Mouse (Mus musculus): ENCODE measurements around the gene Gja10. TPM values are rescaled to one million over a fixed set of nuclear protein-coding genes. Genes with fewer than 3 reads are reported as not detected.

Gene Gja10
- polyA plus RNA-seq, 1 experiment = 0.32 TPM

GRCm38 (mm10) chr4:32570939-32571317 lies 31.6 kb downstream of the Gja10 start:
- no peaks in the 10 kb centered on the region for H3K36me3 ChIP-seq (ENCODE audit: control insufficient read depth, insufficient read depth, low read length)
- no peak overlapping the region for H3K4me3 ChIP-seq (ENCODE audit: control insufficient read depth, low read depth, low read length)
- TF ChIP-seq CTCF (IDR thresholded peaks at IDR 0.05; ENCODE audit: control insufficient read depth, insufficient read depth, insufficient replicate concordance, low read depth, low read length) = no peak
- no peak for TF ChIP-seq POLR2A (IDR thresholded peaks at IDR 0.05; ENCODE audit: control insufficient read depth, low read depth, low read length)
- no peaks in the 10 kb centered on the region for H3K4me1 ChIP-seq (ENCODE audit: control insufficient read depth, insufficient read depth, low read length)
- H3K27me3 ChIP-seq (ENCODE audit: control insufficient read depth, insufficient read depth, low read length) = no peaks in the 10 kb centered on the region
- H3K27ac ChIP-seq (ENCODE audit: control insufficient read depth, insufficient read depth, low read depth, low read length) = no peak overlapping the region

GRCm38 (mm10) chr4:32569995-32570938 lies 32.3 kb downstream of the Gja10 start:
- Histone ChIP-seq H3K27me3 (ENCODE audit: control insufficient read depth, insufficient read depth, low read length) (no peaks in the 10 kb centered on the region), H3K4me1 (ENCODE audit: control insufficient read depth, insufficient read depth, low read length) (no peaks in the 10 kb centered on the region), H3K27ac (ENCODE audit: control insufficient read depth, insufficient read depth, low read depth, low read length) (no peak overlapping the region), H3K36me3 (ENCODE audit: control insufficient read depth, insufficient read depth, low read length) (no peaks in the 10 kb centered on the region), H3K4me3 (ENCODE audit: control insufficient read depth, low read depth, low read length) (no peak overlapping the region)
- no peak for TF ChIP-seq POLR2A (IDR thresholded peaks at IDR 0.05; ENCODE audit: control insufficient read depth, low read depth, low read length)
- TF ChIP-seq CTCF (IDR thresholded peaks at IDR 0.05; ENCODE audit: control insufficient read depth, insufficient read depth, insufficient replicate concordance, low read depth, low read length) = no peak

- no peaks in the 10 kb centered on the region for H3K4me1 ChIP-seq (ENCODE audit: control insufficient read depth, insufficient read depth, low read length)
- TF ChIP-seq CTCF (IDR thresholded peaks at IDR 0.05; ENCODE audit: control insufficient read depth, insufficient read depth, insufficient replicate concordance, low read depth, low read length) (no peak), POLR2A (IDR thresholded peaks at IDR 0.05; ENCODE audit: control insufficient read depth, low read depth, low read length) (no peak)
- H3K36me3 ChIP-seq (ENCODE audit: control insufficient read depth, insufficient read depth, low read length) = no peaks in the 10 kb centered on the region
- no peak overlapping the region for H3K4me3 ChIP-seq (ENCODE audit: control insufficient read depth, low read depth, low read length)
- H3K27ac ChIP-seq (ENCODE audit: control insufficient read depth, insufficient read depth, low read depth, low read length) = no peak overlapping the region
- no peaks in the 10 kb centered on the region for H3K27me3 ChIP-seq (ENCODE audit: control insufficient read depth, insufficient read depth, low read length)
These were observed 33.5 kb downstream of the Gja10 start for GRCm38 (mm10) chr4:32569054-32569453.

GRCm38 (mm10) chr4:32564918-32565317 lies 37.6 kb downstream of the Gja10 start:
- H3K4me3 ChIP-seq (ENCODE audit: control insufficient read depth, low read depth, low read length) = no peak overlapping the region
- no peak overlapping the region for H3K27ac ChIP-seq (ENCODE audit: control insufficient read depth, insufficient read depth, low read depth, low read length)
- H3K27me3 ChIP-seq (ENCODE audit: control insufficient read depth, insufficient read depth, low read length) = no peaks in the 10 kb centered on the region
- H3K36me3 ChIP-seq (ENCODE audit: control insufficient read depth, insufficient read depth, low read length) = no peaks in the 10 kb centered on the region
- H3K4me1 ChIP-seq (ENCODE audit: control insufficient read depth, insufficient read depth, low read length) = peaks cover 7% of the 10 kb centered on the region
- TF ChIP-seq CTCF (IDR thresholded peaks at IDR 0.05; ENCODE audit: control insufficient read depth, insufficient read depth, insufficient replicate concordance, low read depth, low read length) = no peak

- TF ChIP-seq POLR2A (IDR thresholded peaks at IDR 0.05; ENCODE audit: control insufficient read depth, low read depth, low read length) (no peak), CTCF (IDR thresholded peaks at IDR 0.05; ENCODE audit: control insufficient read depth, insufficient read depth, insufficient replicate concordance, low read depth, low read length) (no peak)
- Histone ChIP-seq H3K4me1 (ENCODE audit: control insufficient read depth, insufficient read depth, low read length) (peaks cover 7% of the 10 kb centered on the region), H3K27ac (ENCODE audit: control insufficient read depth, insufficient read depth, low read depth, low read length) (no peak overlapping the region), H3K4me3 (ENCODE audit: control insufficient read depth, low read depth, low read length) (no peak overlapping the region), H3K27me3 (ENCODE audit: control insufficient read depth, insufficient read depth, low read length) (no peaks in the 10 kb centered on the region), H3K36me3 (ENCODE audit: control insufficient read depth, insufficient read depth, low read length) (no peaks in the 10 kb centered on the region)
These were observed 38.1 kb downstream of the Gja10 start for GRCm38 (mm10) chr4:32564416-32564815.

- no peaks in the 10 kb centered on the region for H3K27me3 ChIP-seq (ENCODE audit: control insufficient read depth, insufficient read depth, low read length)
- no peaks in the 10 kb centered on the region for H3K36me3 ChIP-seq (ENCODE audit: control insufficient read depth, insufficient read depth, low read length)
- H3K4me1 ChIP-seq (ENCODE audit: control insufficient read depth, insufficient read depth, low read length) = peaks cover 7% of the 10 kb centered on the region
- TF ChIP-seq CTCF (IDR thresholded peaks at IDR 0.05; ENCODE audit: control insufficient read depth, insufficient read depth, insufficient replicate concordance, low read depth, low read length) = no peak
- no peak for TF ChIP-seq POLR2A (IDR thresholded peaks at IDR 0.05; ENCODE audit: control insufficient read depth, low read depth, low read length)
- no peak overlapping the region for H3K4me3 ChIP-seq (ENCODE audit: control insufficient read depth, low read depth, low read length)
- no peak overlapping the region for H3K27ac ChIP-seq (ENCODE audit: control insufficient read depth, insufficient read depth, low read depth, low read length)
These were observed 40.0 kb downstream of the Gja10 start for GRCm38 (mm10) chr4:32562319-32563115.

GRCm38 (mm10) chr4:32561555-32562095 lies 40.9 kb downstream of the Gja10 start:
- H3K27ac ChIP-seq (ENCODE audit: control insufficient read depth, insufficient read depth, low read depth, low read length) = peak overlapping the region; percentile 33; the same call in 1 of the 2 replicates
- no peaks in the 10 kb centered on the region for H3K27me3 ChIP-seq (ENCODE audit: control insufficient read depth, insufficient read depth, low read length)
- no peak overlapping the region for H3K4me3 ChIP-seq (ENCODE audit: control insufficient read depth, low read depth, low read length)
- TF ChIP-seq POLR2A (IDR thresholded peaks at IDR 0.05; ENCODE audit: control insufficient read depth, low read depth, low read length) (no peak), CTCF (IDR thresholded peaks at IDR 0.05; ENCODE audit: control insufficient read depth, insufficient read depth, insufficient replicate concordance, low read depth, low read length) (peak; percentile 34; the same call in 1 of the 2 replicates)
- H3K36me3 ChIP-seq (ENCODE audit: control insufficient read depth, insufficient read depth, low read length) = no peaks in the 10 kb centered on the region
- H3K4me1 ChIP-seq (ENCODE audit: control insufficient read depth, insufficient read depth, low read length) = peaks cover 7% of the 10 kb centered on the region
